Mouse (Mus musculus) granulocyte monocyte progenitor cell, adult 5-6 weeks (primary cell): ENCODE measurements around the gene Kctd14. TPM values are rescaled to one million over a fixed set of nuclear protein-coding genes. Genes with fewer than 3 reads are reported as not detected.

Source experiments
- total RNA-seq, 2 experiments: library from RNA; stranded (forward) in 1 of 2; stranded (reverse) in 1 of 2; fragments of 200-712, 200-1000 nt in 1 of 2; fragments of >200 nt in 1 of 2; fragmentation: Nextera tagmentation in 1 of 2; gene quantifications; 2 replicates each; pipeline ENCODE4 v1.2.3; 2014 to 2017

Kctd14 gene
- total RNA-seq, 2 experiments from 2014 or later = 3.9 to 5.0 TPM

Other genes starting within 250 kb of the Kctd14 start
- gene Usp35, start 119.3 kb upstream of the Kctd14 start, total RNA-seq (2014; fragmentation: Nextera tagmentation) = 0.30 TPM in 1 of 2 replicates, not detected in the other
- gene Usp35, start 119.3 kb upstream of the Kctd14 start, total RNA-seq (2017) = 0.04 TPM in 1 of 2 replicates, not detected in the other
- gene Kctd21, start 119.0 kb upstream of the Kctd14 start, total RNA-seq (2014; fragmentation: Nextera tagmentation) = 1.3 and 2.1 TPM in 2 replicates
- gene Kctd21, start 119.0 kb upstream of the Kctd14 start, total RNA-seq (2017) = 0.10 and 1.7 TPM in 2 replicates
- 44.2 and 52.0 TPM in 2 replicates for gene Alg8, start 79.7 kb upstream of the Kctd14 start, total RNA-seq (2014; fragmentation: Nextera tagmentation)
- 23.6 and 42.2 TPM in 2 replicates for gene Alg8, start 79.7 kb upstream of the Kctd14 start, total RNA-seq (2017)
- 174 and 187 TPM in 2 replicates for gene Ndufc2, start 51.3 kb upstream of the Kctd14 start, total RNA-seq (2014; fragmentation: Nextera tagmentation)
- gene Ndufc2, start 51.3 kb upstream of the Kctd14 start, total RNA-seq (2017) = 357 and 360 TPM in 2 replicates
- gene Thrsp, start 33.6 kb upstream of the Kctd14 start, total RNA-seq (2014; fragmentation: Nextera tagmentation) = not detected in 2 replicates
- gene Thrsp, start 33.6 kb upstream of the Kctd14 start, total RNA-seq (2017) = not detected in 2 replicates
- 74.7 and 78.5 TPM in 2 replicates for gene Ints4, start 29.6 kb downstream of the Kctd14 start, total RNA-seq (2014; fragmentation: Nextera tagmentation)
- gene Ints4, start 29.6 kb downstream of the Kctd14 start, total RNA-seq (2017) = 64.1 and 64.8 TPM in 2 replicates
- gene Aamdc, start 128.2 kb downstream of the Kctd14 start, total RNA-seq (2014; fragmentation: Nextera tagmentation) = 15.4 and 36.3 TPM in 2 replicates
- gene Aamdc, start 128.2 kb downstream of the Kctd14 start, total RNA-seq (2017) = 37.0 and 42.6 TPM in 2 replicates
- gene Rsf1, start 128.6 kb downstream of the Kctd14 start, total RNA-seq (2014; fragmentation: Nextera tagmentation) = 21.9 and 33.3 TPM in 2 replicates
- gene Rsf1, start 128.6 kb downstream of the Kctd14 start, total RNA-seq (2017) = 35.8 and 38.3 TPM in 2 replicates
- gene Clns1a, start 245.3 kb downstream of the Kctd14 start, total RNA-seq (2014; fragmentation: Nextera tagmentation) = 124 and 134 TPM in 2 replicates
- gene Clns1a, start 245.3 kb downstream of the Kctd14 start, total RNA-seq (2017) = 153 and 162 TPM in 2 replicates